Mouse (Mus musculus): ENCODE data around the gene Max. TPM values are rescaled to one million over a fixed set of nuclear protein-coding genes. Genes with fewer than 3 reads are reported as not detected.
A peak's percentile ranks its signal among the peaks of the same experiment; 100 is the strongest.

Max gene
- total RNA-seq, 1 experiment, result 40.9 TPM

DNA sequence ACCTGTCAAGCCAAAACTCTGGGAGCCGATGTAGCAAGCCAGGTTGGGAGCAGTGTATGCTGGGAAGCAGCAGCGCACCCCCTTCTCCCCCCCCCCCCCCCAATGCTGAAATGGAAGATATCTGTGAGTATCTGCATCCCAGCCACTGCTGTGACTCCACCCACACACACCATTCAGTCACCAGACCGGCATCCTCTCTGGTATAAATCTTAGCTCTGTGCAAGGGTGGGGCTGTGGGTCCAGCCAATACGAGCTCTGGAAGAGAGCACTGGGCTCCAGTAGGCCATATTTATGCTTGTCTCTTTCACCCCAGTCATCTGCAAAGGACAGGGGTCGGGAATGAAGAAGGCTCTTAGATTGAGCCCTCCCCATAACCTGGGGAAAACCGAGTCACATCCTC, 41.6 kb downstream of the Max start:
- peaks cover 18 to 32% of the 10 kb centered on the region in 2 experiments for H3K4me1 ChIP-seq (ENCODE audit: control insufficient read depth in 2 of 2, insufficient read depth in 2 of 2, low read length in 2 of 2, poor library complexity in 1 of 2)
- no peak for TF ChIP-seq CHD2 (IDR thresholded peaks at IDR 0.05; ENCODE audit: low read depth, low read length)
- no peak for TF ChIP-seq ZC3H11A (IDR thresholded peaks at IDR 0.05; ENCODE audit: borderline replicate concordance, low read depth, low read length)
- no peak for TF ChIP-seq MAFK (IDR thresholded peaks at IDR 0.05; ENCODE audit: insufficient read depth, low read depth, low read length)
- TF ChIP-seq HCFC1 (IDR thresholded peaks at IDR 0.05; ENCODE audit: borderline replicate concordance, insufficient read depth, low read length), result no peak
- TF ChIP-seq ZNF384 (IDR thresholded peaks at IDR 0.05; ENCODE audit: low read depth, low read length), result no peak

GRCm38 (mm10) chr12:76918855-76919254, 43.1 kb downstream of the Max start:
- H3K9ac ChIP-seq (ENCODE audit: insufficient read depth, low read depth, low read length, poor library complexity, severe bottlenecking), result no peak overlapping the region
- H3K36me3 ChIP-seq (ENCODE audit: control insufficient read depth, insufficient read depth, low read length, poor library complexity, severe bottlenecking), result peaks cover 21% of the 10 kb centered on the region; the same call in 1 of the 2 replicates
- no peak overlapping the region for H3K4me3 ChIP-seq (ENCODE audit: insufficient read depth in 1 of 2, low read depth in 1 of 2, low read length in 2 of 2, poor library complexity in 1 of 2, severe bottlenecking in 1 of 2)
- peaks cover 20 to 41% of the 10 kb centered on the region in 2 experiments for H3K4me1 ChIP-seq (ENCODE audit: control insufficient read depth in 2 of 2, insufficient read depth in 2 of 2, low read length in 2 of 2, poor library complexity in 1 of 2)
- in situ Hi-C loops (cut with MboI; ENCODE audit: low sequenced_read_pairs in 2 of 2, unreplicated experiment in 2 of 2), result no loop called here
- no peaks in the 10 kb centered on the region for H3K9me3 ChIP-seq (ENCODE audit: control insufficient read depth, insufficient read depth, low read depth, low read length)
- peak overlapping the region; percentile 78 for H3K27ac ChIP-seq (ENCODE audit: insufficient read depth, low read depth, low read length, poor library complexity, severe bottlenecking)
- TF ChIP-seq ZC3H11A (IDR thresholded peaks at IDR 0.05; ENCODE audit: borderline replicate concordance, low read depth, low read length) (no peak), MAFK (IDR thresholded peaks at IDR 0.05; ENCODE audit: insufficient read depth, low read depth, low read length) (no peak), ZNF384 (IDR thresholded peaks at IDR 0.05; ENCODE audit: low read depth, low read length) (no peak), CHD2 (IDR thresholded peaks at IDR 0.05; ENCODE audit: low read depth, low read length) (peak; percentile 54; the same call in 1 of the 2 replicates), HCFC1 (IDR thresholded peaks at IDR 0.05; ENCODE audit: borderline replicate concordance, insufficient read depth, low read length) (no peak)
- no peak for DNase-seq (ENCODE audit: low read depth, low spot score)

More for the DNA sequence above, 41.6 kb downstream of the Max start:
- Histone ChIP-seq H3K9ac (ENCODE audit: insufficient read depth, low read depth, low read length, poor library complexity, severe bottlenecking) (no peak overlapping the region), H3K9me3 (ENCODE audit: control insufficient read depth, insufficient read depth, low read depth, low read length) (no peaks in the 10 kb centered on the region), H3K36me3 (ENCODE audit: control insufficient read depth, insufficient read depth, low read length, poor library complexity, severe bottlenecking) (peaks cover 19% of the 10 kb centered on the region; the same call in 1 of the 2 replicates), H3K27ac (ENCODE audit: insufficient read depth, low read depth, low read length, poor library complexity, severe bottlenecking) (peak overlapping the region; percentile 67; the same call in 1 of the 2 replicates), H3K4me3 (ENCODE audit: insufficient read depth in 1 of 2, low read depth in 1 of 2, low read length in 2 of 2, poor library complexity in 1 of 2, severe bottlenecking in 1 of 2) (no peak overlapping the region)
- in situ Hi-C loops (cut with MboI; ENCODE audit: low sequenced_read_pairs in 2 of 2, unreplicated experiment in 2 of 2), result no loop called here
- no peak for DNase-seq (ENCODE audit: low read depth, low spot score)

- peaks cover 22 to 41% of the 10 kb centered on the region in 2 experiments for H3K4me1 ChIP-seq (ENCODE audit: control insufficient read depth in 2 of 2, insufficient read depth in 2 of 2, low read length in 2 of 2, poor library complexity in 1 of 2)
- in situ Hi-C loops (cut with MboI; ENCODE audit: low sequenced_read_pairs in 2 of 2, unreplicated experiment in 2 of 2), result no loop called here
These were observed 43.9 kb downstream of the Max start for GRCm38 (mm10) chr12:76918113-76918512.

DNA sequence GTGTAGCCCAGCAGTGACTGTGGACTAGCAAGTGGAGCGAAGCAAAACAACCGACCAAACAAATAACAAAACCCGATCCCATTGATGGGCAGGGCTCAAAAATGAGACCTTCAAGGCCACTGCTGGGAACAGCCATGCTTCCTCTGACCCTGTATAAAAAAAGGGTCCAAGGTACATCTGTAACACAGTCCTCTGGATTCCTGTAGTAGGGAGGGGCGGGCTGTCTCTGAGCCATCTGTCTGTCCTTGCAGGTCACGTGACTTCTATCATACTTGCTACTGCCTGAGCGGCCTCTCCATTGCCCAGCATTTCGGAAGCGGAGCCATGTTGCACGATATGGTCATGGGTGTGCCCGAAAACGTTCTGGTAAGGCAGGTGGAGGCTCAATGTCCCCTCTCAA, 45.8 kb downstream of the Max start:
- TF ChIP-seq HCFC1 (IDR thresholded peaks at IDR 0.05; ENCODE audit: borderline replicate concordance, insufficient read depth, low read length), result no peak
- no peak for TF ChIP-seq CHD2 (IDR thresholded peaks at IDR 0.05; ENCODE audit: low read depth, low read length)
- Histone ChIP-seq H3K9me3 (ENCODE audit: control insufficient read depth, insufficient read depth, low read depth, low read length) (no peaks in the 10 kb centered on the region), H3K36me3 (ENCODE audit: control insufficient read depth, insufficient read depth, low read length, poor library complexity, severe bottlenecking) (peaks cover 25% of the 10 kb centered on the region; the same call in 1 of the 2 replicates), H3K9ac (ENCODE audit: insufficient read depth, low read depth, low read length, poor library complexity, severe bottlenecking) (peak overlapping the region; percentile 39; the same call in 1 of the 2 replicates), H3K27ac (ENCODE audit: insufficient read depth, low read depth, low read length, poor library complexity, severe bottlenecking) (peak overlapping the region; percentile 33; the same call in 1 of the 2 replicates), H3K4me3 (ENCODE audit: insufficient read depth in 1 of 2, low read depth in 1 of 2, low read length in 2 of 2, poor library complexity in 1 of 2, severe bottlenecking in 1 of 2) (peak overlapping the region; percentile 38 to 55), H3K4me1 (ENCODE audit: control insufficient read depth in 2 of 2, insufficient read depth in 2 of 2, low read length in 2 of 2, poor library complexity in 1 of 2) (peaks cover 26 to 45% of the 10 kb centered on the region in 2 experiments)
- in situ Hi-C loops (cut with MboI; ENCODE audit: low sequenced_read_pairs in 2 of 2, unreplicated experiment in 2 of 2), result no loop called here
- DNase-seq (ENCODE audit: low read depth, low spot score), result no peak

More at GRCm38 (mm10) chr12:76918113-76918512, 43.9 kb downstream of the Max start:
- Histone ChIP-seq H3K36me3 (ENCODE audit: control insufficient read depth, insufficient read depth, low read length, poor library complexity, severe bottlenecking) (peaks cover 23% of the 10 kb centered on the region; the same call in 1 of the 2 replicates), H3K9me3 (ENCODE audit: control insufficient read depth, insufficient read depth, low read depth, low read length) (no peaks in the 10 kb centered on the region), H3K9ac (ENCODE audit: insufficient read depth, low read depth, low read length, poor library complexity, severe bottlenecking) (peak overlapping the region; percentile 49; the same call in 1 of the 2 replicates), H3K27ac (ENCODE audit: insufficient read depth, low read depth, low read length, poor library complexity, severe bottlenecking) (peak overlapping the region; percentile 78), H3K4me3 (ENCODE audit: insufficient read depth in 1 of 2, low read depth in 1 of 2, low read length in 2 of 2, poor library complexity in 1 of 2, severe bottlenecking in 1 of 2) (no peak overlapping the region)
- TF ChIP-seq ZNF384 (IDR thresholded peaks at IDR 0.05; ENCODE audit: low read depth, low read length) (no peak), MAFK (IDR thresholded peaks at IDR 0.05; ENCODE audit: insufficient read depth, low read depth, low read length) (peak; percentile 14; the same call in 1 of the 2 replicates)
- DNase-seq (ENCODE audit: low read depth, low spot score), result no peak

- Histone ChIP-seq H3K4me3 (ENCODE audit: insufficient read depth in 1 of 2, low read depth in 1 of 2, low read length in 2 of 2, poor library complexity in 1 of 2, severe bottlenecking in 1 of 2) (no peak overlapping the region), H3K9ac (ENCODE audit: insufficient read depth, low read depth, low read length, poor library complexity, severe bottlenecking) (peak overlapping the region; percentile 46), H3K36me3 (ENCODE audit: control insufficient read depth, insufficient read depth, low read length, poor library complexity, severe bottlenecking) (peaks cover 21% of the 10 kb centered on the region; the same call in 1 of the 2 replicates), H3K27ac (ENCODE audit: insufficient read depth, low read depth, low read length, poor library complexity, severe bottlenecking) (peak overlapping the region; percentile 75), H3K9me3 (ENCODE audit: control insufficient read depth, insufficient read depth, low read depth, low read length) (no peaks in the 10 kb centered on the region), H3K4me1 (ENCODE audit: control insufficient read depth in 2 of 2, insufficient read depth in 2 of 2, low read length in 2 of 2, poor library complexity in 1 of 2) (peaks cover 10 to 43% of the 10 kb centered on the region in 2 experiments)
- in situ Hi-C loops (cut with MboI; ENCODE audit: low sequenced_read_pairs in 2 of 2, unreplicated experiment in 2 of 2), result no loop called here
- TF ChIP-seq ZNF384 (IDR thresholded peaks at IDR 0.05; ENCODE audit: low read depth, low read length) (no peak), MAFK (IDR thresholded peaks at IDR 0.05; ENCODE audit: insufficient read depth, low read depth, low read length) (no peak), ZC3H11A (IDR thresholded peaks at IDR 0.05; ENCODE audit: borderline replicate concordance, low read depth, low read length) (no peak), CHD2 (IDR thresholded peaks at IDR 0.05; ENCODE audit: low read depth, low read length) (no peak), HCFC1 (IDR thresholded peaks at IDR 0.05; ENCODE audit: borderline replicate concordance, insufficient read depth, low read length) (no peak)
- no peak for DNase-seq (ENCODE audit: low read depth, low spot score)
These were observed 49.8 kb downstream of the Max start for GRCm38 (mm10) chr12:76912193-76912592.
